Mouse (Mus musculus) heart, postnatal 0 days (tissue): ENCODE data around the gene Mfap5.

Experiments
- CTCF ChIP-seq: IDR thresholded peaks from 2 replicates; pipeline ENCODE4 v1.5.1; 2016; ENCODE audit warnings: antibody characterized with exemption, control low read depth, low read depth
- EP300 ChIP-seq: IDR thresholded peaks from 2 replicates; pipeline ENCODE4 v1.6.1; 2016; ENCODE audit warnings: antibody characterized with exemption, low read depth

- TF ChIP-seq CTCF = no peak
- TF ChIP-seq EP300 = no peak
Measured at GRCm38 (mm10) chr6:122543574-122543973, 37.9 kb downstream of the Mfap5 start.
